In the genomic region with DNA sequence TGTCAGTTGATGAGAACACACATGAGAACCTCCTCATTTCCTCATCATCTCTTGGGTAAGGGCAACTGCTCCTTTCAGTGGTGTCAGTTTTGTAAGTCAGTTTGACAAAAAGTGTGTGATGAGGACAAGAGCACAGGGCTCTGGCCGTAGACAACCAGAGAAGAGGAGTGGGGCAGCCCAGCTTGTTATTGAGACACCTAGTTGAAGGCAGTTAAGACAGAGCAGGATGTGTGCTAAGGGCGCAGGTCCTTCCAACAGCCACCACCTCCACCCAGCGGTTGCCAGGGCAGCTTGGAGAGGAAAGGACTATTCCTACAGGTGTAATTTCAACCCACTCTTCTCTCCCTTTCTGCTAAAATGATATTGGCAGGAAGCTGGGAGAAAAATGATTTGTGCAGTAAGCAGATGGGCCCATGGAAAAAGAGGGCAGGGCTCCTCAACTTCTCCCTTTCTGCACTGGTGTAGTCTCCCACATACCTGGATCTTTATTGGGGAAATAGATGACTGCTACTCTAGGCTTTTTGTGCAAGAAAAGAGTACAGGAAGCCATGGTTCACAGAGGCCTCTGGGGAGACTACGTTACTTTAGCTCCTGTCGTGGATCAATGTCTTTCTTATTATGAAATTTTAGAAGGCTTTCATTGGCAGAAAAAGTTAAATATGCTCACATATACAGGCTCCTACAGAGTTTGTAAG, we compare ENCODE assay signal across 31 mouse cellular contexts.
DNase-seq lines count a peak whose midpoint lies in the region; ATAC-seq and TF ChIP-seq lines count a peak whose summit lies in the region.
"Had no signal": no experiment of that assay in that cellular context is flagged by ENCODE, and none has a peak within 500 bp of the region (broad histone marks: within the 10 kb centered on the region; RNA-seq: fewer than 3 reads in every experiment).

No protein-coding gene starts in this region.

- peak overlapping the region; percentile 19; the same call in 1 of the 2 replicates for H3K27ac ChIP-seq in liver, embryonic 15.5 days (replicated peaks)
- H3K27ac ChIP-seq in bone marrow, adult 2 months (ENCODE audit: control insufficient read depth, insufficient read depth, low read depth, low read length, poor library complexity): peak overlapping the region; percentile 6; the same call in 1 of the 2 replicates
- H3K27ac ChIP-seq in liver, postnatal 0 days (ENCODE audit: low read depth): no peak overlapping the region
- H3K27ac ChIP-seq in stomach, postnatal 0 days (replicated peaks): no peak overlapping the region
- H3K27ac ChIP-seq: hindbrain, embryonic 14.5 days; kidney, embryonic 15.5 days; layer of hippocampus, adult 2 months; left cerebral cortex, adult 2 months; limb, embryonic 13.5 days; midbrain, embryonic 15.5 days; stomach, embryonic 15.5 days had no signal

- no peak overlapping the region for H3K4me3 ChIP-seq in liver, embryonic 15.5 days (replicated peaks)
- H3K4me3 ChIP-seq in bone marrow, adult 2 months (replicated peaks; ENCODE audit: control insufficient read depth, low read depth, low read length): no peak overlapping the region
- H3K4me3 ChIP-seq in liver, postnatal 0 days (ENCODE audit: low read depth, low read length): no peak overlapping the region
- H3K4me3 ChIP-seq in stomach, postnatal 0 days (ENCODE audit: low read depth, low read length): no peak overlapping the region
- H3K4me3 ChIP-seq: erythroblast, embryonic 14.5 days; heart, embryonic 12.5 days; kidney, embryonic 15.5 days; layer of hippocampus, adult 2 months; left cerebral cortex, adult 2 months; limb, embryonic 13.5 days; midbrain, embryonic 10.5 days; midbrain, embryonic 15.5 days; stomach, embryonic 15.5 days had no signal

- TF ChIP-seq POLR2A in bone marrow, adult 2 months (IDR thresholded peaks at IDR 0.05; ENCODE audit: borderline replicate concordance, control insufficient read depth, low read depth, low read length): no peak

- H3K27me3 ChIP-seq in liver, embryonic 15.5 days: no peaks in the 10 kb centered on the region
- H3K27me3 ChIP-seq in liver, postnatal 0 days (ENCODE audit: insufficient read depth, low read length): no peaks in the 10 kb centered on the region
- H3K27me3 ChIP-seq in stomach, postnatal 0 days (ENCODE audit: control insufficient read depth, insufficient read depth, low read length): no peaks in the 10 kb centered on the region
- H3K27me3 ChIP-seq: heart, embryonic 12.5 days; kidney, embryonic 15.5 days; limb, embryonic 13.5 days; midbrain, embryonic 15.5 days; Patski; stomach, embryonic 15.5 days had no signal

- H3K9me3 ChIP-seq in liver, embryonic 15.5 days (replicated peaks): no peaks in the 10 kb centered on the region
- no peaks in the 10 kb centered on the region for H3K9me3 ChIP-seq in liver, postnatal 0 days (ENCODE audit: low read length)
- no peaks in the 10 kb centered on the region for H3K9me3 ChIP-seq in stomach, postnatal 0 days (ENCODE audit: control insufficient read depth, low read length)
- H3K9me3 ChIP-seq: heart, embryonic 12.5 days; kidney, embryonic 15.5 days; limb, embryonic 13.5 days; midbrain, embryonic 10.5 days; midbrain, embryonic 15.5 days; stomach, embryonic 15.5 days had no signal

- 70% methylated on average over 5 of the region's 5 CpGs for WGBS in liver, embryonic 15.5 days (ENCODE audit: insufficient replicate concordance)
- 36% methylated on average over 5 of the region's 5 CpGs for whole genome bisulfite sequencing in bone marrow, adult 2 months
- 71% methylated on average over 5 of the region's 5 CpGs for WGBS in liver, postnatal 0 days (ENCODE audit: insufficient replicate concordance)
- WGBS in stomach, postnatal 0 days: 84% methylated on average over 5 of the region's 5 CpGs

- peak; percentile 56 for ATAC-seq in liver, embryonic 15.5 days (ENCODE audit: insufficient read depth)
- peak; percentile 79 for ATAC-seq in liver, postnatal 0 days
- no peak for ATAC-seq in stomach, postnatal 0 days (ENCODE audit: low FRiP score, low TSS enrichment)
- ATAC-seq: forebrain, embryonic 16.5 days; lung, postnatal 0 days; midbrain, embryonic 15.5 days; Patski had no signal

- no peak for TF ChIP-seq EP300 in liver, postnatal 0 days (IDR thresholded peaks at IDR 0.05; ENCODE audit: low read depth)
- no peak for TF ChIP-seq EP300 in stomach, postnatal 0 days (optimal IDR thresholded peaks at IDR 0.05)

- H3K4me1 ChIP-seq in liver, embryonic 15.5 days (replicated peaks): peaks cover 7% of the 10 kb centered on the region; the same call in 1 of the 2 replicates
- no peaks in the 10 kb centered on the region; the same call in 1 of the 2 replicates for H3K4me1 ChIP-seq in bone marrow, adult 2 months (ENCODE audit: control insufficient read depth, insufficient read depth, low read length)
- H3K4me1 ChIP-seq in liver, postnatal 0 days (ENCODE audit: insufficient read depth): no peaks in the 10 kb centered on the region
- no peaks in the 10 kb centered on the region for H3K4me1 ChIP-seq in stomach, postnatal 0 days (replicated peaks; ENCODE audit: control insufficient read depth, insufficient read depth)
- H3K4me1 ChIP-seq: kidney, embryonic 15.5 days; limb, embryonic 13.5 days; midbrain, embryonic 15.5 days; stomach, embryonic 15.5 days had no signal

- H3K9ac ChIP-seq in liver, embryonic 15.5 days: no peak overlapping the region
- no peak overlapping the region for H3K9ac ChIP-seq in liver, postnatal 0 days (replicated peaks)
- no peak overlapping the region for H3K9ac ChIP-seq in stomach, postnatal 0 days (ENCODE audit: low read length)
- H3K9ac ChIP-seq: heart, embryonic 12.5 days; hindbrain, embryonic 14.5 days; kidney, embryonic 15.5 days; limb, embryonic 13.5 days; midbrain, embryonic 15.5 days; stomach, embryonic 15.5 days had no signal

- TF ChIP-seq CTCF in bone marrow, adult 2 months (IDR thresholded peaks at IDR 0.05; ENCODE audit: control insufficient read depth, insufficient read depth, low read length): peak; percentile 53; the same call in 1 of the 2 replicates
- TF ChIP-seq CTCF in liver, postnatal 0 days (IDR thresholded peaks at IDR 0.05; ENCODE audit: low read depth): no peak
- TF ChIP-seq CTCF in stomach, postnatal 0 days (IDR thresholded peaks at IDR 0.05; ENCODE audit: low read depth): no peak

- no peak for DNase-seq in liver
- peak; percentile 27 for DNase-seq in liver, postnatal 0 days
- peak; percentile 16 for DNase-seq in stomach, postnatal 0 days (ENCODE audit: low spot score)
- DNase-seq in cerebellum, postnatal 14 days: no peak
- no peak for DNase-seq in ovary, postnatal 14 days (ENCODE audit: low spot score)
- DNase-seq: adrenal gland, postnatal 10 days; cerebellum, adult 11 months; cerebellum, adult 9-11 months; gastrocnemius, postnatal 14 days; heart, adult 18-20 months; heart, postnatal 4 days; kidney, adult 18-20 months; kidney, postnatal 25 days; lung, adult 18-20 months; lung, postnatal 4 days; thymus, postnatal 14 days had no signal

- H3K36me3 ChIP-seq in liver, embryonic 15.5 days (replicated peaks): no peaks in the 10 kb centered on the region
- H3K36me3 ChIP-seq in liver, postnatal 0 days (replicated peaks; ENCODE audit: insufficient read depth, low read length): no peaks in the 10 kb centered on the region
- no peaks in the 10 kb centered on the region for H3K36me3 ChIP-seq in stomach, postnatal 0 days (ENCODE audit: control insufficient read depth, insufficient read depth, low read length)
- H3K36me3 ChIP-seq: heart, embryonic 12.5 days; kidney, embryonic 15.5 days; limb, embryonic 13.5 days; midbrain, embryonic 10.5 days; midbrain, embryonic 15.5 days; stomach, embryonic 15.5 days had no signal

- H3K4me2 ChIP-seq in liver, embryonic 15.5 days: no peak overlapping the region
- H3K4me2 ChIP-seq in liver, postnatal 0 days (ENCODE audit: low read depth, low read length): no peak overlapping the region
- no peak overlapping the region for H3K4me2 ChIP-seq in stomach, postnatal 0 days (replicated peaks; ENCODE audit: low read depth)
- H3K4me2 ChIP-seq: heart, embryonic 12.5 days; hindbrain, embryonic 14.5 days; kidney, embryonic 15.5 days; limb, embryonic 13.5 days; midbrain, embryonic 15.5 days; stomach, embryonic 15.5 days had no signal

Comparison
In these comparisons a context has a peak if more than half of its experiments do, and no peak if none do; other contexts are left out.
1. H3K27ac ChIP-seq: peak in liver, embryonic 15.5 days (single experiment) and bone marrow, adult 2 months (single experiment); none in liver, postnatal 0 days (single experiment) and stomach, postnatal 0 days (single experiment).
2. DNase-seq: peak in liver, postnatal 0 days (single experiment) and stomach, postnatal 0 days (single experiment); none in liver (single experiment), cerebellum, postnatal 14 days (0 of 2) and ovary, postnatal 14 days (single experiment).